Mouse (Mus musculus) forebrain, embryonic 12.5 days (tissue): ENCODE results near the gene 4930578G10Rik. TPM values are rescaled to one million over a fixed set of nuclear protein-coding genes. Genes with fewer than 3 reads are reported as not detected.
"Not testable (repeated sequence)": the region's sequence is repeated elsewhere in the genome, so short reads cannot be mapped to it uniquely, and the experiment has no call there.

Experiments used
- ATAC-seq: fragments of 200-750 bp; cut with Nextera tagmentation; 2 replicates; pipeline ENCODE4 v1.8.0; 2017; ENCODE audit warnings: moderate TSS enrichment; ENCODE audit not compliant: low FRiP score
- H3K27ac ChIP-seq: fragments of 300-500 bp; sonication (generic); 2 replicates; pipeline ENCODE4 v1.5.1; 2016; ENCODE audit warnings: mild to moderate bottlenecking
- H3K27me3 ChIP-seq: fragments of 300-500 bp; sonication (generic); 2 replicates; pipeline ENCODE4 v1.6.1; 2016; ENCODE audit warnings: mild to moderate bottlenecking
- H3K36me3 ChIP-seq: fragments of 300-500 bp; sonication (generic); replicated peaks from 2 replicates; pipeline ENCODE4 v1.6.1; 2016; ENCODE audit warnings: mild to moderate bottlenecking
- H3K4me1 ChIP-seq: fragments of 300-500 bp; sonication (generic); 2 replicates; pipeline ENCODE4 v1.6.1; 2016
- H3K4me2 ChIP-seq: fragments of 300-500 bp; sonication (generic); 2 replicates; pipeline ENCODE4 v1.6.1; 2016; ENCODE audit warnings: mild to moderate bottlenecking, moderate library complexity
- H3K4me3 ChIP-seq: fragments of 300-500 bp; sonication (generic); replicated peaks from 2 replicates; pipeline ENCODE4 v1.5.1; 2016; ENCODE audit warnings: mild to moderate bottlenecking
- H3K9ac ChIP-seq: fragments of 300-500 bp; sonication (generic); 2 replicates; pipeline ENCODE4 v1.6.1; 2016; ENCODE audit warnings: mild to moderate bottlenecking
- H3K9me3 ChIP-seq: fragments of 300-500 bp; sonication (generic); 2 replicates; pipeline ENCODE4 v1.6.1; 2016
- WGBS: fragments of 180-500 bp; shearing (Covaris S2); methylation state at CpG from one replicate; pipeline ENCODE4 v1.1.7; 2016; 5-methylcytosine and 5-hydroxymethylcytosine counted together
- polyA plus RNA-seq: library from polyadenylated mRNA; unstranded; fragments of >200 nt; fragmentation: Nextera tagmentation; extraction: Ambion mirVana; gene quantifications from 2 replicates; pipeline ENCODE4 v1.2.1, GENCODE M21; 2016

The 4930578G10Rik gene
- 0.59 and 0.86 TPM in 2 replicates for polyA plus RNA-seq

- H3K4me1 ChIP-seq, H3K27me3 ChIP-seq, ATAC-seq, H3K27ac ChIP-seq, H3K9me3 ChIP-seq, H3K4me2 ChIP-seq, H3K4me3 ChIP-seq, H3K9ac ChIP-seq, H3K36me3 ChIP-seq: not testable (repeated sequence)
- WGBS = no CpG with 5 or more reads among the region's 13 CpGs
Observed at GRCm38 (mm10) chr4:42735245-42735644, at the start of gene 4930578G10Rik. Gene 4930578G10Rik (plus strand): TSS chr4:42735545.

- not testable (repeated sequence) for H3K36me3 ChIP-seq, H3K27ac ChIP-seq, H3K27me3 ChIP-seq, ATAC-seq, H3K4me1 ChIP-seq, H3K4me2 ChIP-seq, H3K4me3 ChIP-seq, H3K9me3 ChIP-seq, H3K9ac ChIP-seq
- WGBS = no CpG with 5 or more reads among the region's 6 CpGs
Observed at GRCm38 (mm10) chr4:42756477-42756876, 21.1 kb downstream of the 4930578G10Rik start, which contains the start of gene Ccl19. Gene Ccl19 (minus strand): TSS chr4:42756577.

GRCm38 (mm10) chr4:42773893-42774292 lies 38.5 kb downstream of the 4930578G10Rik start, which contains the start of gene Ccl21a:
Gene Ccl21a (minus strand): TSS chr4:42773993.
- no CpG with 5 or more reads among the region's 5 CpGs for WGBS
- H3K9ac ChIP-seq, H3K36me3 ChIP-seq, H3K4me2 ChIP-seq, H3K4me1 ChIP-seq, H3K9me3 ChIP-seq, H3K27ac ChIP-seq, H3K27me3 ChIP-seq, ATAC-seq, H3K4me3 ChIP-seq: not testable (repeated sequence)

- not testable (repeated sequence) for H3K4me2 ChIP-seq, H3K4me3 ChIP-seq, H3K27ac ChIP-seq, H3K9me3 ChIP-seq, H3K36me3 ChIP-seq, H3K4me1 ChIP-seq, H3K9ac ChIP-seq, ATAC-seq, H3K27me3 ChIP-seq
- 73% methylated on average over 1 of the region's 1 CpGs for WGBS
Observed at GRCm38 (mm10) chr4:42853788-42854187, 118.4 kb downstream of the 4930578G10Rik start, which contains the start of gene Fam205a1. Gene Fam205a1 (minus strand): TSS chr4:42853888.

GRCm38 (mm10) chr4:42856671-42857070 lies 121.3 kb downstream of the 4930578G10Rik start, which contains the start of gene Gm12394:
Gene Gm12394 (minus strand): TSS chr4:42856771.
- not testable (repeated sequence) for H3K4me3 ChIP-seq

GRCm38 (mm10) chr4:42860483-42860882 lies 125.1 kb downstream of the 4930578G10Rik start:
- ATAC-seq, H3K9me3 ChIP-seq, H3K27ac ChIP-seq, H3K4me1 ChIP-seq, H3K27me3 ChIP-seq, H3K4me3 ChIP-seq, H3K36me3 ChIP-seq, H3K4me2 ChIP-seq, H3K9ac ChIP-seq: not testable (repeated sequence)
- WGBS = 85% methylated on average over 9 of the region's 9 CpGs

More at GRCm38 (mm10) chr4:42856671-42857070, 121.3 kb downstream of the 4930578G10Rik start, which contains the start of gene Gm12394:
- H3K4me1 ChIP-seq, H3K9me3 ChIP-seq, H3K4me2 ChIP-seq, H3K9ac ChIP-seq, ATAC-seq, H3K36me3 ChIP-seq, H3K27ac ChIP-seq, H3K27me3 ChIP-seq: not testable (repeated sequence)
- WGBS = 83% methylated on average over 1 of the region's 1 CpGs

GRCm38 (mm10) chr4:42863487-42863886 lies 128.1 kb downstream of the 4930578G10Rik start:
- H3K4me3 ChIP-seq, H3K36me3 ChIP-seq, H3K27me3 ChIP-seq, H3K27ac ChIP-seq, ATAC-seq, H3K4me1 ChIP-seq, H3K9ac ChIP-seq, H3K4me2 ChIP-seq, H3K9me3 ChIP-seq: not testable (repeated sequence)
- WGBS = 87% methylated on average over 4 of the region's 5 CpGs

- no peak for ATAC-seq
- Histone ChIP-seq H3K4me1 (no peaks in the 10 kb centered on the region), H3K27ac (no peak overlapping the region), H3K36me3 (no peaks in the 10 kb centered on the region), H3K9ac (no peak overlapping the region), H3K27me3 (peaks cover 3% of the 10 kb centered on the region; the same call in 1 of the 2 replicates), H3K4me3 (no peak overlapping the region), H3K9me3 (no peaks in the 10 kb centered on the region), H3K4me2 (no peak overlapping the region)
- 82% methylated on average over 3 of the region's 3 CpGs for WGBS
Observed at GRCm38 (mm10) chr4:42867390-42867789, 132.0 kb downstream of the 4930578G10Rik start.

GRCm38 (mm10) chr4:42868193-42868592 lies 132.8 kb downstream of the 4930578G10Rik start:
- ATAC-seq = no peak
- H3K4me1 ChIP-seq = no peaks in the 10 kb centered on the region
- no peaks in the 10 kb centered on the region for H3K9me3 ChIP-seq
- no peak overlapping the region for H3K9ac ChIP-seq
- H3K4me3 ChIP-seq = no peak overlapping the region
- no peak overlapping the region for H3K27ac ChIP-seq
- no peak overlapping the region for H3K4me2 ChIP-seq
- H3K27me3 ChIP-seq = peaks cover 3% of the 10 kb centered on the region; the same call in 1 of the 2 replicates
- 85% methylated on average over 5 of the region's 5 CpGs for WGBS
- no peaks in the 10 kb centered on the region for H3K36me3 ChIP-seq

- Histone ChIP-seq H3K9me3 (no peaks in the 10 kb centered on the region), H3K4me1 (no peaks in the 10 kb centered on the region), H3K4me3 (no peak overlapping the region), H3K27ac (no peak overlapping the region), H3K36me3 (no peaks in the 10 kb centered on the region), H3K27me3 (peaks cover 3% of the 10 kb centered on the region; the same call in 1 of the 2 replicates), H3K9ac (no peak overlapping the region), H3K4me2 (no peak overlapping the region)
- no peak for ATAC-seq
- 86% methylated on average over 5 of the region's 5 CpGs for WGBS
Observed at GRCm38 (mm10) chr4:42870748-42871147, 135.4 kb downstream of the 4930578G10Rik start.

- Histone ChIP-seq H3K27me3 (peaks cover 3% of the 10 kb centered on the region; the same call in 1 of the 2 replicates), H3K9me3 (no peaks in the 10 kb centered on the region), H3K4me3 (no peak overlapping the region), H3K9ac (no peak overlapping the region), H3K36me3 (no peaks in the 10 kb centered on the region), H3K4me1 (no peaks in the 10 kb centered on the region), H3K4me2 (no peak overlapping the region), H3K27ac (no peak overlapping the region)
- ATAC-seq = no peak
- 95% methylated on average over 7 of the region's 7 CpGs for WGBS
Observed at GRCm38 (mm10) chr4:42872151-42872550, 136.8 kb downstream of the 4930578G10Rik start.

GRCm38 (mm10) chr4:42872746-42873435 lies 137.5 kb downstream of the 4930578G10Rik start:
- Histone ChIP-seq H3K27me3 (peaks cover 3% of the 10 kb centered on the region; the same call in 1 of the 2 replicates), H3K27ac (no peak overlapping the region), H3K4me3 (no peak overlapping the region), H3K4me2 (no peak overlapping the region), H3K9ac (no peak overlapping the region), H3K36me3 (no peaks in the 10 kb centered on the region), H3K9me3 (no peaks in the 10 kb centered on the region), H3K4me1 (no peaks in the 10 kb centered on the region)
- no peak for ATAC-seq
- 90% methylated on average over 16 of the region's 16 CpGs for WGBS

GRCm38 (mm10) chr4:42874134-42874533 lies 138.8 kb downstream of the 4930578G10Rik start, which contains the start of gene Fam205c:
Gene Fam205c (minus strand): TSS chr4:42874234.
- ATAC-seq = no peak
- H3K9me3 ChIP-seq = no peaks in the 10 kb centered on the region

More at GRCm38 (mm10) chr4:42874134-42874533, 138.8 kb downstream of the 4930578G10Rik start, which contains the start of gene Fam205c:
- no peaks in the 10 kb centered on the region for H3K4me1 ChIP-seq
- H3K9ac ChIP-seq = no peak within 1 kb of the TSS
- WGBS = 89% methylated on average over 7 of the region's 7 CpGs
- no peak within 1 kb of the TSS for H3K4me2 ChIP-seq
- no peaks in the 10 kb centered on the region for H3K36me3 ChIP-seq
- no peak within 1 kb of the TSS for H3K27ac ChIP-seq
- no peak within 1 kb of the TSS for H3K4me3 ChIP-seq
- H3K27me3 ChIP-seq = peaks cover 3% of the 10 kb centered on the region; the same call in 1 of the 2 replicates
